Mouse (Mus musculus) inflammation-experienced regulatory T-cells (primary cell): ENCODE measurements around the gene Timp4. TPM values are rescaled to one million over a fixed set of nuclear protein-coding genes. Genes with fewer than 3 reads are reported as not detected.

Source experiments
- polyA plus RNA-seq, 2 experiments: library from polyadenylated mRNA; unstranded; fragments of 100-300 nt; shearing (Covaris generic); gene quantifications; one replicate each; pipeline ENCODE4 v1.2.1; 2017

The Timp4 gene
- 1 to 10 TPM in 1 of 2 experiments, under 1 TPM in 1; 0.12 to 2.9 TPM for polyA plus RNA-seq

DNA sequence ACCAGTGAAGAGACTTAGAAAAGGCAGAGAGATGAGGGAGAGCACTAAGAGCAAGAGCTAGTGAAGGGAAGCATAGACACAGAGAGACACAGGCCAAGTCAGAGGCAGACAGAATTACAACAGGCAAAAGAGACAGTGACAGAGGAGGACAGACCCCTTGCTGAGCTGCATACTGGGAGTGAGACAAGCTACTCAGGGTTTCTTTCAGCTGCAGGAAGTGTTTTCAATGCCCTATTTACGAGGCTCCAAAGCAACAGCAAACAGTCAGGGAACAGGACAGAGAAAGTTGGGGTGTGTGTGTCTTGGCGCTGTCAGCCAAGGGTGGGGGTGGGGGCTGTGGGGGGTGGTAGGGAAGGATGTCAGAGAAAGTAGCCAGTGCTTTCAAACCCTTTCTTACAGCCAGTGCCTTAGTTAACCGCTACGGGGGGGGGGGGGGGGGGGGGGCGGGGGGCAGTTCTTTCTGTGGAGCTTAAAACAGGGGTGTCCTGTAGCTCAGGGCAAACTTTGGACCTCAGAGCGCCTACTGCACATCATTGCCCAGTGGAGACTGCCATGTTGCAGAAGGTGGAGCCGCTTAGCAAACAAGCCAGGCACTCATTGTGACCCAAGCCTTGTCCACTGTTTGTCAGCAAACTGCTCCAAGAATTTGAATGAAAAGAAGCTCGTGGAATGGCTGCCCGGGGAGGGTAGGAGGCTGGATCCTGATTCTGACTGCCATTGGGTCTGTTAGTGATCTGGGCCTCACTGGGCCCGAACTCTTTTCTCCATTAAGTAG is at the start of gene Timp4:
Gene Timp4, minus strand, starts transcription at position 107 of the 775 bp plus-strand sequence.

DNA sequence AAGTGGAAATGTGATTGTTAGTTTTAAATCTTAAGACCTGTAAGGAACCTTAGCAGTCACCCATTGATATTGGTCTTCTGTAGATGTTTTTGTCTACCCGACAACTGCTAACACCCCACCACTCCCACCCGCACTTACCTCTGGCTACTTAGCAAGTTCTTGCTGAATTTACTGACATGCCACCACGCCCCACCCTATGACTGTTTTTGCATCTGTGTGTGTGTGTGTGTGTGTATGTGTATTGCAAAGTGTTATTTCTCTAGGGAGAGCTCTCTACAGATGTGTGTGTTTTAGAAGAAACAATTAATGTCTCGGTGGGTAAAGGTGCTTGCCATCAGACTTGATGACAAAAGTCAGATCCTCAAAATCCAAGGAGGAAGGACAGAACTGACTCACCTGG is 25.0 kb downstream of the Timp4 start, which contains the start of gene Gm17482:
Gene Gm17482, plus strand, starts transcription at position 301 of the 400 bp plus-strand sequence.

Other genes starting within 250 kb of the Timp4 start
- gene Tamm41, start 214.3 kb downstream of the Timp4 start, polyA plus RNA-seq = 10 to 100 TPM; 38.7 to 48.9 TPM
- gene Syn2, start 117.3 kb downstream of the Timp4 start, polyA plus RNA-seq = under 1 TPM in 1 of 2 experiments, not detected in 1; 0.84 TPM
- gene Gm17482, start 24.9 kb downstream of the Timp4 start, polyA plus RNA-seq = not detected
- gene Pparg, start 108.7 kb upstream of the Timp4 start, polyA plus RNA-seq = 1 to 10 TPM; 2.0 to 5.5 TPM